Mouse (Mus musculus): ENCODE data around the gene Tiam1.

GRCm38 (mm10) chr16:89813536-89813935, 330.0 kb downstream of the Tiam1 start:
- no peak for TF ChIP-seq GATA1 (IDR thresholded peaks at IDR 0.05; ENCODE audit: borderline replicate concordance, low read length)
- no peak for TF ChIP-seq FLI1 (IDR thresholded peaks at IDR 0.05; ENCODE audit: low read length)

Data from megakaryocyte, embryonic 14.5 days (primary cell).